Mouse (Mus musculus) forebrain, embryonic 16.5 days (tissue): ENCODE measurements around the gene Hoxa5. TPM values are rescaled to one million over a fixed set of nuclear protein-coding genes. Genes with fewer than 3 reads are reported as not detected.

Source experiments
- ATAC-seq: fragments of 200-750 bp; cut with Nextera tagmentation; 2 replicates; pipeline ENCODE4 v1.8.0; 2017; ENCODE audit warnings: mild to moderate bottlenecking, moderate library complexity
- H3K27ac ChIP-seq: fragments of 300-500 bp; sonication (generic); 2 replicates; pipeline ENCODE4 v1.5.1; 2014; ENCODE audit warnings: low read length, control low read depth
- H3K27me3 ChIP-seq: fragments of 300-500 bp; sonication (generic); replicated peaks from 2 replicates; pipeline ENCODE4 v1.6.1; 2014; ENCODE audit warnings: low read length; ENCODE audit not compliant: control insufficient read depth, insufficient read depth
- H3K36me3 ChIP-seq: fragments of 300-500 bp; sonication (generic); 2 replicates; pipeline ENCODE4 v1.6.1; 2014; ENCODE audit not compliant: control insufficient read depth, insufficient read depth
- H3K4me1 ChIP-seq: fragments of 300-500 bp; sonication (generic); replicated peaks from 2 replicates; pipeline ENCODE4 v1.6.1; 2014; ENCODE audit warnings: low read length; ENCODE audit not compliant: control insufficient read depth, insufficient read depth
- H3K4me2 ChIP-seq: fragments of 300-500 bp; sonication (generic); 2 replicates; pipeline ENCODE4 v1.6.1; 2014; ENCODE audit warnings: mild to moderate bottlenecking, low read length, control low read depth
- H3K4me3 ChIP-seq: fragments of 300-500 bp; sonication (generic); replicated peaks from 2 replicates; pipeline ENCODE4 v1.5.1; 2014; ENCODE audit warnings: mild to moderate bottlenecking, low read length, control low read depth
- H3K9ac ChIP-seq: fragments of 300-500 bp; sonication (generic); replicated peaks from 2 replicates; pipeline ENCODE4 v1.6.1; 2014; ENCODE audit warnings: low read depth, low read length, control low read depth
- H3K9me3 ChIP-seq: fragments of 300-500 bp; sonication (generic); 2 replicates; pipeline ENCODE4 v1.6.1; 2016; ENCODE audit warnings: low read length; ENCODE audit not compliant: control insufficient read depth
- WGBS: fragments of 180-500 bp; shearing (Covaris S2); extraction: QIAGEN DNeasy Blood & Tissue Kit; methylation state at CpG from one replicate; pipeline ENCODE4 v1.1.7; 2014; 5-methylcytosine and 5-hydroxymethylcytosine counted together
- polyA plus RNA-seq: library from polyadenylated mRNA; unstranded; fragments of >200 nt; fragmentation: Nextera tagmentation; extraction: Ambion mirVana; gene quantifications from 2 replicates; pipeline ENCODE4 v1.2.1, GENCODE M21; 2015

Gene Hoxa5
- polyA plus RNA-seq, 1 experiment from 2014 or later = not detected

- H3K27me3 ChIP-seq = peaks cover 94% of the 10 kb centered on the region
- 2% methylated on average over 60 of the region's 60 CpGs for WGBS
Observed at GRCm38 (mm10) chr6:52216691-52217458, 12.5 kb upstream of the Hoxa5 start.

GRCm38 (mm10) chr6:52215771-52216535 is 11.6 kb upstream of the Hoxa5 start:
- H3K27ac ChIP-seq = no peak overlapping the region

More at GRCm38 (mm10) chr6:52216691-52217458, 12.5 kb upstream of the Hoxa5 start:
- Histone ChIP-seq H3K27ac (no peak overlapping the region), H3K9me3 (no peaks in the 10 kb centered on the region), H3K4me3 (peak overlapping the region; percentile 24), H3K9ac (no peak overlapping the region), H3K36me3 (no peaks in the 10 kb centered on the region), H3K4me2 (peak overlapping the region; percentile 39), H3K4me1 (peaks cover 15% of the 10 kb centered on the region)
- no peak for ATAC-seq

GRCm38 (mm10) chr6:52215070-52215469 is 10.7 kb upstream of the Hoxa5 start:
- Histone ChIP-seq H3K27me3 (peaks cover 94% of the 10 kb centered on the region), H3K27ac (no peak overlapping the region), H3K4me1 (peaks cover 10% of the 10 kb centered on the region), H3K4me2 (no peak overlapping the region), H3K9me3 (no peaks in the 10 kb centered on the region), H3K36me3 (no peaks in the 10 kb centered on the region), H3K4me3 (no peak overlapping the region), H3K9ac (no peak overlapping the region)
- no peak for ATAC-seq
- WGBS = 17% methylated on average over 3 of the region's 3 CpGs

More at GRCm38 (mm10) chr6:52215771-52216535, 11.6 kb upstream of the Hoxa5 start:
- no peak overlapping the region for H3K9ac ChIP-seq
- ATAC-seq = no peak
- no peak overlapping the region for H3K4me3 ChIP-seq
- H3K9me3 ChIP-seq = no peaks in the 10 kb centered on the region
- 1% methylated on average over 30 of the region's 30 CpGs for WGBS
- no peak overlapping the region for H3K4me2 ChIP-seq
- H3K27me3 ChIP-seq = peaks cover 95% of the 10 kb centered on the region
- H3K36me3 ChIP-seq = no peaks in the 10 kb centered on the region
- peaks cover 10% of the 10 kb centered on the region for H3K4me1 ChIP-seq

GRCm38 (mm10) chr6:52214271-52214670 is 9.9 kb upstream of the Hoxa5 start:
- H3K4me3 ChIP-seq = no peak overlapping the region
- no peak overlapping the region for H3K27ac ChIP-seq
- ATAC-seq = no peak
- no peak overlapping the region for H3K4me2 ChIP-seq
- H3K27me3 ChIP-seq = peaks cover 94% of the 10 kb centered on the region
- no peak overlapping the region for H3K9ac ChIP-seq
- WGBS = 6% methylated on average over 5 of the region's 5 CpGs
- no peaks in the 10 kb centered on the region for H3K9me3 ChIP-seq
- H3K36me3 ChIP-seq = no peaks in the 10 kb centered on the region
- peaks cover 10% of the 10 kb centered on the region for H3K4me1 ChIP-seq

- H3K27ac ChIP-seq = no peak within 1 kb of the TSS
Observed at GRCm38 (mm10) chr6:52213119-52213986, 9.0 kb upstream of the Hoxa5 start, which contains the start of the genes Hoxa3 and Gm28308. Gene Hoxa3, minus strand, starts transcription at chr6:52213336. Gene Gm28308, minus strand, starts transcription at chr6:52213339.

GRCm38 (mm10) chr6:52212556-52213118 is 8.2 kb upstream of the Hoxa5 start:
- WGBS = 1% methylated on average over 22 of the region's 22 CpGs
- H3K4me3 ChIP-seq = no peak overlapping the region
- no peaks in the 10 kb centered on the region for H3K9me3 ChIP-seq
- no peak overlapping the region for H3K27ac ChIP-seq
- peaks cover 10% of the 10 kb centered on the region for H3K4me1 ChIP-seq
- ATAC-seq = no peak
- peaks cover 96% of the 10 kb centered on the region for H3K27me3 ChIP-seq
- no peak overlapping the region for H3K9ac ChIP-seq
- H3K36me3 ChIP-seq = no peaks in the 10 kb centered on the region
- H3K4me2 ChIP-seq = no peak overlapping the region

More at GRCm38 (mm10) chr6:52213119-52213986, 9.0 kb upstream of the Hoxa5 start, which contains the start of the genes Hoxa3 and Gm28308:
- Histone ChIP-seq H3K9ac (no peak within 1 kb of the TSS), H3K9me3 (no peaks in the 10 kb centered on the region), H3K4me3 (no peak within 1 kb of the TSS), H3K4me2 (no peak within 1 kb of the TSS), H3K27me3 (peaks cover 94% of the 10 kb centered on the region), H3K36me3 (no peaks in the 10 kb centered on the region), H3K4me1 (peaks cover 10% of the 10 kb centered on the region)
- 2% methylated on average over 38 of the region's 38 CpGs for WGBS
- no peak for ATAC-seq

GRCm38 (mm10) chr6:52211961-52212360 is 7.6 kb upstream of the Hoxa5 start:
- H3K4me2 ChIP-seq = no peak overlapping the region
- H3K36me3 ChIP-seq = no peaks in the 10 kb centered on the region
- peaks cover 96% of the 10 kb centered on the region for H3K27me3 ChIP-seq
- no peak overlapping the region for H3K9ac ChIP-seq
- 0 out of 2 replicates have a peak, but pooled peaks have one; percentile 36 for ATAC-seq
- H3K4me1 ChIP-seq = peaks cover 4% of the 10 kb centered on the region
- H3K4me3 ChIP-seq = no peak overlapping the region
- 3% methylated on average over 13 of the region's 13 CpGs for WGBS
- H3K27ac ChIP-seq = no peak overlapping the region
- no peaks in the 10 kb centered on the region for H3K9me3 ChIP-seq

GRCm38 (mm10) chr6:52211170-52211935 is 7.0 kb upstream of the Hoxa5 start:
- H3K4me2 ChIP-seq = no peak overlapping the region
- no peaks in the 10 kb centered on the region for H3K9me3 ChIP-seq
- H3K9ac ChIP-seq = no peak overlapping the region
- no peak overlapping the region for H3K27ac ChIP-seq
- H3K27me3 ChIP-seq = peaks cover 97% of the 10 kb centered on the region
- under 1% methylated on average over 37 of the region's 37 CpGs for WGBS
- peak; percentile 77 for ATAC-seq
- 0 out of 2 replicates have a peak, but pooled peaks cover 2% of the 10 kb centered on the region for H3K4me1 ChIP-seq
- H3K4me3 ChIP-seq = no peak overlapping the region
- no peaks in the 10 kb centered on the region for H3K36me3 ChIP-seq
